Comparison of ENCODE assay signal across 12 mouse cellular contexts in the genomic region with DNA sequence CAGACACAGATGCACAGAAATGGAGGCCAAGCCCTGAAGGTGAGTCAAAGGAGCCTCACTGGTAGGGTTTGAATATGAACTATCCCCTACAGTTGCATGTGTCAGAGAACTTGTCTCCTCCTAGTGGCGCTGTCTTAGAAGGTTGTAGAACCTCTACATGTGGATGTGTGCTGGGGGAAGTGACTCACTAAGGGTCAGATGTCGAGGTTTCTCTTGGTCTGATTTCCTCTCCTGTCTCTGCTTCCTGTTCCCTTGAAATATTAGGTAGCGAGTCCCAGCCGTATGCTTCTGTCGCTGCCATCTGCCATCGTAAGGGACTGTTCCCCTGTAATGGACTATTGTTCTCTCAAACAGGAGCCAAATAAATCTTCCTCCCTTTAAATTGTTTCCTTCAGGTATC.
DNase-seq lines count a peak whose midpoint lies in the region; ATAC-seq and TF ChIP-seq lines count a peak whose summit lies in the region.
"Had no signal": no experiment of that assay in that cellular context is flagged by ENCODE, and none has a peak within 500 bp of the region (broad histone marks: within the 10 kb centered on the region; RNA-seq: fewer than 3 reads in every experiment).

No protein-coding gene starts in this region.

- intact Hi-C loops in heart, adult 2 months (cut with DNase I), result no loop called here

- TF ChIP-seq CTCF in heart, adult 2 months (IDR thresholded peaks at IDR 0.05), result peak; percentile 18; the same call in 1 of the 2 replicates

- DNase-seq in heart, adult 2 months, result no peak
- no peak for DNase-seq in heart, postnatal 4 days
- peak; percentile 9 for DNase-seq in thymus, postnatal 14 days
- DNase-seq in thymus, adult 18-20 months, result no peak
- no peak for DNase-seq in layer of hippocampus, adult 9-10 months (ENCODE audit: low spot score)
- DNase-seq: cerebellum, postnatal 10 days; gastrocnemius, adult 2 months had no signal

- no peaks in the 10 kb centered on the region for H3K27me3 ChIP-seq in heart, adult 2 months (ENCODE audit: control insufficient read depth, insufficient read depth, low read length)
- H3K27me3 ChIP-seq in kidney, embryonic 15.5 days, result no peaks in the 10 kb centered on the region
- H3K27me3 ChIP-seq: forebrain, embryonic 12.5 days; midbrain, embryonic 12.5 days had no signal

- H3K4me2 ChIP-seq in kidney, embryonic 15.5 days, result no peak overlapping the region
- H3K4me2 ChIP-seq: forebrain, embryonic 12.5 days; midbrain, embryonic 12.5 days had no signal

- H3K9me3 ChIP-seq in kidney, embryonic 15.5 days (replicated peaks), result no peaks in the 10 kb centered on the region
- H3K9me3 ChIP-seq: forebrain, embryonic 12.5 days; midbrain, embryonic 12.5 days had no signal

- no peaks in the 10 kb centered on the region for H3K36me3 ChIP-seq in heart, adult 2 months (ENCODE audit: control insufficient read depth, insufficient read depth, low read length)
- H3K36me3 ChIP-seq in kidney, embryonic 15.5 days, result no peaks in the 10 kb centered on the region
- H3K36me3 ChIP-seq: forebrain, embryonic 12.5 days; midbrain, embryonic 12.5 days had no signal

- no peak overlapping the region for H3K27ac ChIP-seq in heart, adult 2 months
- peak overlapping the region; percentile 68; the same call in 1 of the 2 replicates for H3K27ac ChIP-seq in kidney, embryonic 15.5 days
- H3K27ac ChIP-seq: forebrain, embryonic 12.5 days; gastrocnemius, adult 2 months; midbrain, embryonic 12.5 days had no signal

- H3K79me2 ChIP-seq in heart, adult 2 months (replicated peaks; ENCODE audit: control insufficient read depth, insufficient read depth, low read length), result no peaks in the 10 kb centered on the region

- no peaks in the 10 kb centered on the region for H3K4me1 ChIP-seq in heart, adult 2 months (ENCODE audit: control insufficient read depth, insufficient read depth, low read length)
- H3K4me1 ChIP-seq in kidney, embryonic 15.5 days, result peaks cover 15% of the 10 kb centered on the region; the same call in 1 of the 2 replicates

- TF ChIP-seq POLR2A in heart, adult 2 months (IDR thresholded peaks at IDR 0.05; ENCODE audit: insufficient read depth, low read depth, low read length), result no peak

- ATAC-seq in kidney, embryonic 15.5 days (replicated peaks; ENCODE audit: low FRiP score), result peak; percentile 41
- no peak for ATAC-seq in frontal cortex, adult (ENCODE audit: low TSS enrichment)
- ATAC-seq: hindbrain, embryonic 16.5 days had no signal

- no peak overlapping the region for H3K4me3 ChIP-seq in heart, adult 2 months
- no peak overlapping the region for H3K4me3 ChIP-seq in kidney, embryonic 15.5 days (replicated peaks)
- H3K4me3 ChIP-seq: forebrain, embryonic 12.5 days; gastrocnemius, adult 2 months; midbrain, embryonic 12.5 days had no signal

- H3K9ac ChIP-seq in heart, adult 2 months (ENCODE audit: low read depth, low read length), result no peak overlapping the region
- H3K9ac ChIP-seq in kidney, embryonic 15.5 days, result no peak overlapping the region
- H3K9ac ChIP-seq: forebrain, embryonic 12.5 days; midbrain, embryonic 12.5 days had no signal

- TF ChIP-seq EP300 in heart, adult 2 months (IDR thresholded peaks at IDR 0.05; ENCODE audit: insufficient read depth, low read depth, low read length), result no peak

- WGBS in heart, adult 2 months, result 43% methylated on average over 6 of the region's 6 CpGs
- 25% methylated on average over 6 of the region's 6 CpGs for WGBS in kidney, embryonic 15.5 days
